Mouse (Mus musculus) kidney, postnatal 0 days (tissue): ENCODE measurements at regions not wholly inside any gene's neighbourhood (a gene's known extent, or its start where the extent isn't known, plus 50 kb on each side); places are given as distances from the start of the nearest gene placed in this dataset.
"Not testable (repeated sequence)": the region's sequence is repeated elsewhere in the genome, so short reads cannot be mapped to it uniquely, and the experiment has no call there.

ENCODE experiments used
- ATAC-seq: fragments of 200-750 bp; cut with Nextera tagmentation; replicated peaks from 2 replicates; pipeline ENCODE4 v1.8.0; 2017; ENCODE audit warnings: low read depth, moderate number of reproducible peaks, moderate TSS enrichment, moderate library complexity; ENCODE audit not compliant: low FRiP score
- DNase-seq: peaks from one replicate; pipeline ENCODE4 v3.0.0-alpha.2; 2016; ENCODE audit warnings: low spot score
- H3K27ac ChIP-seq: fragments of 300-500 bp; sonication (generic); 2 replicates; pipeline ENCODE4 v1.5.1; 2014; ENCODE audit warnings: mild to moderate bottlenecking
- H3K27me3 ChIP-seq: fragments of 300-500 bp; sonication (generic); 2 replicates; pipeline ENCODE4 v1.6.1; 2014; ENCODE audit warnings: low read length, mixed read lengths; ENCODE audit not compliant: insufficient read depth
- H3K36me3 ChIP-seq: fragments of 300-500 bp; sonication (generic); 2 replicates; pipeline ENCODE4 v1.6.1; 2014; ENCODE audit warnings: low read length, mixed read lengths; ENCODE audit not compliant: insufficient read depth
- H3K4me1 ChIP-seq: fragments of 300-500 bp; sonication (generic); replicated peaks from 2 replicates; pipeline ENCODE4 v1.6.1; 2014; ENCODE audit warnings: antibody characterized with exemption, low read length, mixed read lengths; ENCODE audit not compliant: insufficient read depth
- H3K4me2 ChIP-seq: fragments of 300-500 bp; sonication (generic); 2 replicates; pipeline ENCODE4 v1.6.1; 2014; ENCODE audit warnings: mild to moderate bottlenecking, low read length, moderate library complexity, mixed read lengths
- H3K4me3 ChIP-seq: fragments of 300-500 bp; sonication (generic); replicated peaks from 2 replicates; pipeline ENCODE4 v1.5.1; 2014; ENCODE audit warnings: low read depth, low read length
- H3K9ac ChIP-seq: fragments of 300-500 bp; sonication (generic); 2 replicates; pipeline ENCODE4 v1.6.1; 2014; ENCODE audit warnings: low read depth, low read length
- H3K9me3 ChIP-seq: fragments of 300-500 bp; sonication (generic); replicated peaks from 2 replicates; pipeline ENCODE4 v1.6.1; 2016; ENCODE audit warnings: low read length, inconsistent platforms, mixed read lengths
- CTCF ChIP-seq: IDR thresholded peaks from 2 replicates; pipeline ENCODE4 v1.5.1; 2016; ENCODE audit warnings: antibody characterized with exemption, low read depth, mild to moderate bottlenecking, moderate library complexity
- WGBS: fragments of 180-500 bp; shearing (Covaris S2); extraction: QIAGEN DNeasy Blood & Tissue Kit; methylation state at CpG from one replicate; pipeline ENCODE4 v1.1.7; 2014; 5-methylcytosine and 5-hydroxymethylcytosine counted together

- ATAC-seq (no peak), DNase-seq (no peak)
- no peak overlapping the region for H3K27ac ChIP-seq
- no peak overlapping the region for H3K9ac ChIP-seq
- TF ChIP-seq CTCF = no peak
- H3K9me3 ChIP-seq = no peaks in the 10 kb centered on the region
- no peaks in the 10 kb centered on the region for H3K27me3 ChIP-seq
- WGBS = 37% methylated on average over 1 of the region's 1 CpGs
- no peaks in the 10 kb centered on the region for H3K4me1 ChIP-seq
- no peak overlapping the region for H3K4me3 ChIP-seq
- no peaks in the 10 kb centered on the region for H3K36me3 ChIP-seq
- no peak overlapping the region for H3K4me2 ChIP-seq
These were observed 163.0 kb downstream of the Osr1 start for GRCm38 (mm10) chr12:9732921-9733320.

- TF ChIP-seq CTCF = no peak
- DNase-seq (peak; percentile 15), ATAC-seq (no peak)
- Histone ChIP-seq H3K4me1 (no peaks in the 10 kb centered on the region), H3K9me3 (no peaks in the 10 kb centered on the region), H3K4me2 (no peak overlapping the region), H3K9ac (no peak overlapping the region), H3K36me3 (no peaks in the 10 kb centered on the region), H3K4me3 (no peak overlapping the region), H3K27me3 (no peaks in the 10 kb centered on the region), H3K27ac (no peak overlapping the region)
- 54% methylated on average over 6 of the region's 6 CpGs for WGBS
These were observed 174.9 kb downstream of the Osr1 start for GRCm38 (mm10) chr12:9744709-9745395.

- no peaks in the 10 kb centered on the region for H3K36me3 ChIP-seq
- no peaks in the 10 kb centered on the region for H3K27me3 ChIP-seq
- H3K27ac ChIP-seq = no peak overlapping the region
- H3K4me3 ChIP-seq = no peak overlapping the region
- H3K4me2 ChIP-seq = no peak overlapping the region
- WGBS = 81% methylated on average over 6 of the region's 6 CpGs
- no peaks in the 10 kb centered on the region for H3K9me3 ChIP-seq
- ATAC-seq (no peak), DNase-seq (peak; percentile 11)
- no peak for TF ChIP-seq CTCF
- no peaks in the 10 kb centered on the region for H3K4me1 ChIP-seq
- no peak overlapping the region for H3K9ac ChIP-seq
These were observed 181.6 kb downstream of the Osr1 start for GRCm38 (mm10) chr12:9751261-9752078.

- 66% methylated on average over 6 of the region's 6 CpGs for WGBS
- no peak overlapping the region for H3K4me3 ChIP-seq
- no peak for TF ChIP-seq CTCF
- no peak overlapping the region for H3K4me2 ChIP-seq
- no peak for DNase-seq
- H3K4me1 ChIP-seq = no peaks in the 10 kb centered on the region
- ATAC-seq = no peak
- no peaks in the 10 kb centered on the region for H3K9me3 ChIP-seq
- no peak overlapping the region for H3K27ac ChIP-seq
- H3K9ac ChIP-seq = no peak overlapping the region
- no peaks in the 10 kb centered on the region for H3K36me3 ChIP-seq
- no peaks in the 10 kb centered on the region for H3K27me3 ChIP-seq
These were observed 182.1 kb downstream of the Osr1 start for GRCm38 (mm10) chr12:9752079-9752450.

- no peaks in the 10 kb centered on the region for H3K27me3 ChIP-seq
- WGBS = 59% methylated on average over 1 of the region's 1 CpGs
- H3K9ac ChIP-seq = no peak overlapping the region
- no peak overlapping the region for H3K4me3 ChIP-seq
- no peaks in the 10 kb centered on the region for H3K9me3 ChIP-seq
- no peak for TF ChIP-seq CTCF
- H3K4me1 ChIP-seq = no peaks in the 10 kb centered on the region
- DNase-seq = no peak
- H3K36me3 ChIP-seq = no peaks in the 10 kb centered on the region
- no peak overlapping the region for H3K27ac ChIP-seq
- no peak for ATAC-seq
- H3K4me2 ChIP-seq = no peak overlapping the region
These were observed 186.5 kb downstream of the Osr1 start for GRCm38 (mm10) chr12:9756411-9756810.

GRCm38 (mm10) chr12:9760818-9761217 lies 190.9 kb downstream of the Osr1 start:
- Histone ChIP-seq H3K4me1 (no peaks in the 10 kb centered on the region), H3K9ac (no peak overlapping the region), H3K4me2 (no peak overlapping the region), H3K27me3 (no peaks in the 10 kb centered on the region), H3K9me3 (no peaks in the 10 kb centered on the region), H3K27ac (no peak overlapping the region), H3K36me3 (no peaks in the 10 kb centered on the region), H3K4me3 (no peak overlapping the region)
- TF ChIP-seq CTCF = no peak
- 24% methylated on average over 5 of the region's 5 CpGs for WGBS
- DNase-seq (no peak), ATAC-seq (no peak)

GRCm38 (mm10) chr12:9762291-9762811 lies 192.4 kb downstream of the Osr1 start:
- H3K4me3 ChIP-seq, H3K9me3 ChIP-seq, H3K9ac ChIP-seq, H3K27me3 ChIP-seq, H3K27ac ChIP-seq, DNase-seq, ATAC-seq, H3K36me3 ChIP-seq, H3K4me1 ChIP-seq, H3K4me2 ChIP-seq: not testable (repeated sequence)
- 60% methylated on average over 2 of the region's 2 CpGs for WGBS
